Mouse (Mus musculus): ENCODE results near the gene Bend5.

GRCm38 (mm10) chr4:111469847-111470246 lies 55.0 kb downstream of the Bend5 start:
- TF ChIP-seq CTCF (conservative IDR thresholded peaks at IDR 0.05; ENCODE audit: insufficient read depth, insufficient read length, low read depth, low read length) = no peak
- TF ChIP-seq POLR2A (IDR thresholded peaks at IDR 0.05; ENCODE audit: low read depth, low read length) = no peak
